8 mouse cellular contexts compared by ENCODE assay signal in genomic region chr8:105304325-105305210, GRCm38 (mm10). TPM values are rescaled to one million over a fixed set of nuclear protein-coding genes. Genes with fewer than 3 reads are reported as not detected.
DNase-seq lines count a peak whose midpoint lies in the region; ATAC-seq and TF ChIP-seq lines count a peak whose summit lies in the region.

No protein-coding gene starts in this region.

- H3K4me1 ChIP-seq in hindbrain, embryonic 13.5 days (replicated peaks) = peaks cover 30% of the 10 kb centered on the region
- H3K4me1 ChIP-seq in hindbrain, embryonic 10.5 days (replicated peaks) = peaks cover 25% of the 10 kb centered on the region
- H3K4me1 ChIP-seq in ES-Bruce4 (ENCODE audit: control insufficient read depth, insufficient read depth, low read length) = peaks cover 3% of the 10 kb centered on the region
- H3K4me1 ChIP-seq in embryonic fibroblast, embryonic 13.5 days (ENCODE audit: control insufficient read depth, insufficient read depth, low read length) = peaks cover 10% of the 10 kb centered on the region
- H3K4me1 ChIP-seq in liver, embryonic 16.5 days (ENCODE audit: control insufficient read depth, low read depth, low read length) = peaks cover 53% of the 10 kb centered on the region

- no peak overlapping the region; the same call in 1 of the 2 replicates for H3K9ac ChIP-seq in hindbrain, embryonic 13.5 days
- no peak overlapping the region; the same call in 1 of the 2 replicates for H3K9ac ChIP-seq in ES-Bruce4 (ENCODE audit: low read depth, poor library complexity, severe bottlenecking)
- no peak overlapping the region for H3K9ac ChIP-seq in liver, embryonic 16.5 days (ENCODE audit: low read depth, low read length)

- no peak overlapping the region for H3K4me3 ChIP-seq in hindbrain, embryonic 13.5 days
- H3K4me3 ChIP-seq in hindbrain, embryonic 10.5 days = no peak overlapping the region
- H3K4me3 ChIP-seq in ES-Bruce4 (ENCODE audit: low read depth, low read length) = no peak overlapping the region
- H3K4me3 ChIP-seq in embryonic fibroblast, embryonic 13.5 days (ENCODE audit: insufficient read depth, low read length) = no peak overlapping the region
- no peak overlapping the region for H3K4me3 ChIP-seq in liver, embryonic 16.5 days (ENCODE audit: low read depth, low read length)

- H3K9me3 ChIP-seq in hindbrain, embryonic 13.5 days = no peaks in the 10 kb centered on the region
- no peaks in the 10 kb centered on the region for H3K9me3 ChIP-seq in hindbrain, embryonic 10.5 days
- H3K9me3 ChIP-seq in ES-Bruce4 (replicated peaks; ENCODE audit: control insufficient read depth, insufficient read depth, low read length, poor library complexity, severe bottlenecking) = no peaks in the 10 kb centered on the region
- H3K9me3 ChIP-seq in liver, embryonic 16.5 days (replicated peaks; ENCODE audit: control insufficient read depth, low read length) = no peaks in the 10 kb centered on the region

- TF ChIP-seq EP300 in ES-Bruce4 (IDR thresholded peaks at IDR 0.05; ENCODE audit: insufficient read depth, low read depth, low read length) = no peak

- H3K4me2 ChIP-seq in hindbrain, embryonic 13.5 days = no peak overlapping the region
- H3K4me2 ChIP-seq in liver, embryonic 16.5 days (ENCODE audit: low read depth, low read length) = peak overlapping the region; percentile 59; the same call in 1 of the 2 replicates

- peak overlapping the region; percentile 53; the same call in 1 of the 2 replicates for H3K27ac ChIP-seq in hindbrain, embryonic 13.5 days
- no peak overlapping the region for H3K27ac ChIP-seq in hindbrain, embryonic 10.5 days
- H3K27ac ChIP-seq in ES-Bruce4 (ENCODE audit: insufficient read depth, low read length) = peak overlapping the region; percentile 75
- H3K27ac ChIP-seq in embryonic fibroblast, embryonic 13.5 days (ENCODE audit: insufficient read depth, low read length) = peak overlapping the region; percentile 14; the same call in 1 of the 2 replicates
- peak overlapping the region; percentile 60 for H3K27ac ChIP-seq in liver, embryonic 16.5 days (ENCODE audit: low read length)

- DNase-seq in hindbrain, embryonic 10.5 days (ENCODE audit: low spot score) = no peak
- no peak for DNase-seq in retina, postnatal 1 day
- no peak for DNase-seq in natural killer cell, adult 2 months (ENCODE audit: low spot score in 2 of 2)
- DNase-seq in cerebellum, postnatal 36 days = no peak

- ATAC-seq in hindbrain, embryonic 13.5 days (ENCODE audit: low FRiP score) = peak; percentile 9; the same call in 1 of the 2 replicates
- ATAC-seq in liver, embryonic 16.5 days (ENCODE audit: low read depth) = no peak

- H3K27me3 ChIP-seq in hindbrain, embryonic 13.5 days = no peaks in the 10 kb centered on the region
- H3K27me3 ChIP-seq in hindbrain, embryonic 10.5 days (ENCODE audit: insufficient read depth, poor library complexity, severe bottlenecking) = no peaks in the 10 kb centered on the region
- H3K27me3 ChIP-seq in ES-Bruce4 (ENCODE audit: control insufficient read depth, insufficient read depth, low read length, poor library complexity, severe bottlenecking) = no peaks in the 10 kb centered on the region
- no peaks in the 10 kb centered on the region for H3K27me3 ChIP-seq in liver, embryonic 16.5 days (ENCODE audit: control insufficient read depth, insufficient read depth, low read depth, low read length)

- no peak for TF ChIP-seq POLR2A in ES-Bruce4 (IDR thresholded peaks at IDR 0.05; ENCODE audit: insufficient read depth, low read length)
- no peak; the same call in 1 of the 2 replicates for TF ChIP-seq POLR2A in embryonic fibroblast, embryonic 13.5 days (IDR thresholded peaks at IDR 0.05; ENCODE audit: low read depth, low read length)

- H3K36me3 ChIP-seq in hindbrain, embryonic 13.5 days = peaks cover 82% of the 10 kb centered on the region
- peaks cover 88% of the 10 kb centered on the region for H3K36me3 ChIP-seq in hindbrain, embryonic 10.5 days
- peaks cover 53% of the 10 kb centered on the region for H3K36me3 ChIP-seq in ES-Bruce4 (ENCODE audit: control insufficient read depth, insufficient read depth, low read length, poor library complexity, severe bottlenecking)
- peaks cover 74% of the 10 kb centered on the region for H3K36me3 ChIP-seq in liver, embryonic 16.5 days (ENCODE audit: control insufficient read depth, insufficient read depth)

- WGBS in hindbrain, embryonic 13.5 days = 68% methylated on average over 9 of the region's 9 CpGs
- WGBS in hindbrain, embryonic 10.5 days = 83% methylated on average over 9 of the region's 9 CpGs
- WGBS in liver, embryonic 16.5 days (ENCODE audit: insufficient replicate concordance) = 62% methylated on average over 9 of the region's 9 CpGs

- TF ChIP-seq CTCF in ES-Bruce4 (IDR thresholded peaks at IDR 0.05; ENCODE audit: low read depth, low read length) = no peak
- TF ChIP-seq CTCF in embryonic fibroblast, embryonic 13.5 days (IDR thresholded peaks at IDR 0.05; ENCODE audit: borderline replicate concordance, insufficient read depth, low read length) = no peak

RNA-seq across cellular contexts. Expression of gene Elmo3, which starts 0.8 kb away (rescaled TPM):
- 1.5 and 1.6 TPM in 2 replicates for polyA plus RNA-seq in hindbrain, embryonic 13.5 days (2015; fragmentation: Nextera tagmentation; extraction: Ambion mirVana)
- polyA plus RNA-seq in hindbrain, embryonic 10.5 days (2016; fragmentation: Nextera tagmentation; extraction: Ambion mirVana) = 2.1 and 2.9 TPM in 2 replicates
- 13.7 and 15.6 TPM in 2 replicates for polyA plus RNA-seq in ES-Bruce4 (2011; ENCODE audit: insufficient read depth, insufficient read length, low read depth, missing spikeins)
- polyA plus RNA-seq in embryonic fibroblast, embryonic 13.5 days (2011; ENCODE audit: insufficient read length, low read depth, missing spikeins) = 1.6 and 2.5 TPM in 2 replicates
- 4.7 and 5.3 TPM in 2 replicates for polyA plus RNA-seq in liver, embryonic 16.5 days (2015; fragmentation: Nextera tagmentation; extraction: Ambion mirVana)

RNA-seq across cellular contexts. Expression of gene E2f4, which starts 7.1 kb away (rescaled TPM):
- polyA plus RNA-seq in hindbrain, embryonic 13.5 days (2015; fragmentation: Nextera tagmentation; extraction: Ambion mirVana) = 45.6 and 47.0 TPM in 2 replicates
- polyA plus RNA-seq in hindbrain, embryonic 10.5 days (2016; fragmentation: Nextera tagmentation; extraction: Ambion mirVana) = 120 and 128 TPM in 2 replicates
- polyA plus RNA-seq in ES-Bruce4 (2011; ENCODE audit: insufficient read depth, insufficient read length, low read depth, missing spikeins) = 104 and 109 TPM in 2 replicates
- 42.6 and 43.9 TPM in 2 replicates for polyA plus RNA-seq in embryonic fibroblast, embryonic 13.5 days (2011; ENCODE audit: insufficient read length, low read depth, missing spikeins)
- polyA plus RNA-seq in liver, embryonic 16.5 days (2015; fragmentation: Nextera tagmentation; extraction: Ambion mirVana) = 169 and 187 TPM in 2 replicates

RNA-seq across cellular contexts. Expression of gene Exoc3l, which starts 8.7 kb away (rescaled TPM):
- polyA plus RNA-seq in hindbrain, embryonic 13.5 days (2015; fragmentation: Nextera tagmentation; extraction: Ambion mirVana) = 14.3 and 14.6 TPM in 2 replicates
- polyA plus RNA-seq in hindbrain, embryonic 10.5 days (2016; fragmentation: Nextera tagmentation; extraction: Ambion mirVana) = 12.4 and 15.2 TPM in 2 replicates
- 2.3 and 3.7 TPM in 2 replicates for polyA plus RNA-seq in ES-Bruce4 (2011; ENCODE audit: insufficient read depth, insufficient read length, low read depth, missing spikeins)
- polyA plus RNA-seq in embryonic fibroblast, embryonic 13.5 days (2011; ENCODE audit: insufficient read length, low read depth, missing spikeins) = 0.55 TPM in 1 of 2 replicates, not detected in the other
- 5.9 and 6.5 TPM in 2 replicates for polyA plus RNA-seq in liver, embryonic 16.5 days (2015; fragmentation: Nextera tagmentation; extraction: Ambion mirVana)

RNA-seq across cellular contexts. Expression of gene 4931428F04Rik, which starts 14.9 kb away (rescaled TPM):
- polyA plus RNA-seq in hindbrain, embryonic 13.5 days (2015; fragmentation: Nextera tagmentation; extraction: Ambion mirVana) = 114 and 119 TPM in 2 replicates
- 26.5 and 43.8 TPM in 2 replicates for polyA plus RNA-seq in hindbrain, embryonic 10.5 days (2016; fragmentation: Nextera tagmentation; extraction: Ambion mirVana)
- 8.2 and 9.4 TPM in 2 replicates for polyA plus RNA-seq in ES-Bruce4 (2011; ENCODE audit: insufficient read depth, insufficient read length, low read depth, missing spikeins)
- polyA plus RNA-seq in embryonic fibroblast, embryonic 13.5 days (2011; ENCODE audit: insufficient read length, low read depth, missing spikeins) = 5.2 and 6.2 TPM in 2 replicates
- 0.55 and 0.84 TPM in 2 replicates for polyA plus RNA-seq in liver, embryonic 16.5 days (2015; fragmentation: Nextera tagmentation; extraction: Ambion mirVana)

RNA-seq across cellular contexts. Expression of gene Lrrc29, which starts 21.5 kb away (rescaled TPM):
- 0.82 and 1.4 TPM in 2 replicates for polyA plus RNA-seq in hindbrain, embryonic 13.5 days (2015; fragmentation: Nextera tagmentation; extraction: Ambion mirVana)
- 1.2 and 1.3 TPM in 2 replicates for polyA plus RNA-seq in hindbrain, embryonic 10.5 days (2016; fragmentation: Nextera tagmentation; extraction: Ambion mirVana)
- 1.5 and 1.9 TPM in 2 replicates for polyA plus RNA-seq in ES-Bruce4 (2011; ENCODE audit: insufficient read depth, insufficient read length, low read depth, missing spikeins)
- polyA plus RNA-seq in embryonic fibroblast, embryonic 13.5 days (2011; ENCODE audit: insufficient read length, low read depth, missing spikeins) = 1.2 and 1.6 TPM in 2 replicates
- 11.1 and 12.5 TPM in 2 replicates for polyA plus RNA-seq in liver, embryonic 16.5 days (2015; fragmentation: Nextera tagmentation; extraction: Ambion mirVana)
